Mouse (Mus musculus) monocyte, adult 5-6 weeks (primary cell): ENCODE measurements around the gene Il21. TPM values are rescaled to one million over a fixed set of nuclear protein-coding genes. Genes with fewer than 3 reads are reported as not detected.

Source experiments
- ATAC-seq: fragments of 153-309, 156-312 bp; replicated peaks from 2 replicates; pipeline ENCODE4 v1.8.0; 2017; ENCODE audit warnings: mild to moderate bottlenecking; ENCODE audit not compliant: low TSS enrichment, insufficient number of reproducible peaks, severe bottlenecking, poor library complexity, low FRiP score
- total RNA-seq: library from RNA; stranded (forward); fragments of 200-1000, 200-491, 200-594 nt; gene quantifications from 3 replicates; pipeline ENCODE4 v1.2.3, GENCODE M21; 2017

Il21 gene
- total RNA-seq, 1 experiment from 2014 or later, result not detected

- ATAC-seq, result no peak
Measured at GRCm38 (mm10) chr3:37201122-37201916, 31.1 kb downstream of the Il21 start.

- no peak for ATAC-seq
Measured at GRCm38 (mm10) chr3:37198302-37198701, 34.1 kb downstream of the Il21 start.

GRCm38 (mm10) chr3:37191953-37192352 lies 40.5 kb downstream of the Il21 start:
- ATAC-seq, result no peak

GRCm38 (mm10) chr3:37185534-37185933 lies 46.9 kb downstream of the Il21 start:
- no peak for ATAC-seq

GRCm38 (mm10) chr3:37182415-37183269 lies 49.8 kb downstream of the Il21 start:
- ATAC-seq, result no peak

- no peak for ATAC-seq
Measured at GRCm38 (mm10) chr3:37181041-37181440, 51.4 kb downstream of the Il21 start.

GRCm38 (mm10) chr3:37180039-37180743 lies 52.2 kb downstream of the Il21 start:
- no peak for ATAC-seq

- no peak for ATAC-seq
Measured at GRCm38 (mm10) chr3:37179472-37179871, 53.0 kb downstream of the Il21 start.

GRCm38 (mm10) chr3:37174711-37175572 lies 57.5 kb downstream of the Il21 start:
- no peak for ATAC-seq

- no peak for ATAC-seq
Measured at GRCm38 (mm10) chr3:37173285-37173684, 59.2 kb downstream of the Il21 start.

Other genes with a start within 250 kb of the Il21 start
- gene Adad1, start 169.1 kb downstream of the Il21 start, total RNA-seq, result 0.11 TPM in 1 of 3 replicates, not detected in the others
- 1.0 TPM in 1 of 3 replicates, not detected in the others for gene Il2, start 106.7 kb downstream of the Il21 start, total RNA-seq
- 1.4 to 4.5 TPM (median 1.9 TPM) in 3 replicates for gene Bbs12, start 79.9 kb upstream of the Il21 start, total RNA-seq
- gene Cetn4, start 80.1 kb upstream of the Il21 start, total RNA-seq, result 2.9 TPM in 1 of 3 replicates, not detected in the others
- gene Fgf2, start 115.7 kb upstream of the Il21 start, total RNA-seq, result 0.10 to 0.19 TPM in 2 of 3 replicates, not detected in the other
- gene Spata5, start 187.3 kb upstream of the Il21 start, total RNA-seq, result 105 to 136 TPM (median 120 TPM) in 3 replicates
- 10.5 to 21.5 TPM (median 17.6 TPM) in 3 replicates for gene Nudt6, start 187.6 kb upstream of the Il21 start, total RNA-seq